Mouse (Mus musculus) right cerebral cortex, postnatal 4 days (tissue): ENCODE measurements at regions not wholly inside any gene's neighbourhood (a gene's known extent, or its start where the extent isn't known, plus 50 kb on each side); places are given as distances from the start of the nearest gene placed in this dataset.
A peak's percentile ranks its signal among the peaks of the same experiment; 100 is the strongest.

ENCODE experiments used
- DNase-seq: peaks from one replicate; pipeline ENCODE4 v3.0.0-alpha.2; 2022

- DNase-seq, result no peak
Observed at GRCm38 (mm10) chr2:166399140-166399830, 243.8 kb upstream of the Sulf2 start.

GRCm38 (mm10) chr2:166398774-166399139, 243.3 kb upstream of the Sulf2 start:
- DNase-seq, result no peak

DNA sequence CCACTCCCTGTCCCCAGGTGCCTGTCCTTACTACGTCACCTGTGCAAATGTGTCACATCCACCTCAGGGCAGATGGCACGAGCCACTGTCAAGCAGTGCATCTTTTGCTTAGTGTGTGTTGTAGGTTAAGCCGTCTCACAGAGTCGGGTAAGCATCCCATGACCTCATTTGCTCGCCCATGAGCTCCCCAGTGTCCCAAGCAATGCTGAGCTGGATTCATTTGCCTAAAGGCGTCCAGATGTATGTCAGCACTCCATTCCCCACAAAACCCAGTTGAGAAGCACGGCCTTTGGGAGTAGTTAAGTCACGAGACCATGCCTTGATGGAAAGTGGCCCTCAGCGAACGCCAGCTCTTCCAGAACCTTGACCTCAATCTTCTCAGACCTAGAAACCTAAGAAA, 242.7 kb upstream of the Sulf2 start:
- no peak for DNase-seq

DNA sequence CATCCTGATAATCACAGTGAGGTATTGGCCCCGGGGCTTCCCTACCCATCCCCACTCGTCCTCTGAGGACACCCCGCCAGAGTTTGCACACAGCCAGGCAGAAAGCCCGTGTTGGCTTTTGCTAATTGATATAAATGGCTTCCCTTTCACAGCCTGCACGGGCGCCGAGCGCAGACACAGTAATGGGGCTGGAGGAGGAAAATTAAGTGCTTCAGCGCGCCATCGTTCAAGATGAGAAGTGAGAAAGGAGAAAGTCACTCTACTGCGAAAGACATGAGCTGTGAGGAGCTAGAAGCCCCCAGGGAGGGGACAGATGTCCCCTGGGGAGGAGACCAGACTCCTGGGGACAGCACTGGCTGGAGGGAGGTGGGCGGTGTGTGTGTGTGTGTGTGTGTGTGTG, 239.2 kb upstream of the Sulf2 start:
- peak; percentile 32 for DNase-seq

GRCm38 (mm10) chr2:166391176-166391575, 235.7 kb upstream of the Sulf2 start:
- no peak for DNase-seq

GRCm38 (mm10) chr2:166388050-166388449, 232.6 kb upstream of the Sulf2 start:
- no peak for DNase-seq

- DNase-seq, result no peak
Observed at GRCm38 (mm10) chr2:166386817-166387216, 231.4 kb upstream of the Sulf2 start.

GRCm38 (mm10) chr2:166384583-166384982, 229.1 kb upstream of the Sulf2 start:
- DNase-seq, result no peak

DNA sequence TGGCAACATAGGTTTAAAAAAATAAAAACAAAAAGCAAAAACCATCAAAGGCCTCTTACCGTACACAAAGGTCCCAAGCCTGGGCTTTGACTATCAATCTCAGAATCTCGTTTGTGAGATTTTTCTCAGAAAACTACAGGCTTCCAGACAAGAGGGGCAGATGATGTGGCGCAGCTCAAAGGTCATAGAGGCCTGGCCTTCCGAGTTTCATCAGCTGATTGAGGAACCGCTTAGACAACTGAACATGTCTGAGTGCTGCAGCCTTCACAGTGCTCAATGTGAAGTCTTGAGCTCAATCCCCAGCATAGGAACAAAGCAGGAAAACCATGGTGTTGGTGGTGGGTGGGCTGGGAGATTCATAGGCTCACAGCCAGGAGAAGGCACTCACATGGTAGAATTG, 227.9 kb upstream of the Sulf2 start:
- DNase-seq, result no peak

GRCm38 (mm10) chr2:166382180-166382579, 226.7 kb upstream of the Sulf2 start:
- DNase-seq, result no peak

GRCm38 (mm10) chr2:166380854-166381253, 225.4 kb upstream of the Sulf2 start:
- no peak for DNase-seq

GRCm38 (mm10) chr2:166378325-166378724, 222.9 kb upstream of the Sulf2 start:
- DNase-seq, result no peak

DNA sequence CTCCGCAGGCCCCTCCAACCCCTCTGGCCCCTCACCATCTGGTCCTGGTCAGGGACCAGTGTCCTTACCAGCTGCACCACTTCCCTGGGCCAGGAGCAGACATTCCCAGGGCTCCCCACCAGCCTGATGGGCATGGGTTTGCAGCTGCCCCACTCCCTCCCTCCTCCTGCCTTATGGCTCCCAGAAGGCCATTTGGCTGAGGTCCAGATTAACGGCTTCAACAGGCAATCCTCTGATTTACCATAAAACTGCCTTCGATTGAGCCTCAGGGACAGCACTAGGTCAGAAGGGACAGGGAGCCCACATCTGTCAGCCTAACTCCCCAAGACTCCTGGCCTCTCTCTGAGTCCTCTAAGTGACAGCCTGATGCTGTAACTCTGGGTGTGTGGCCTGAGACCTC, 221.9 kb upstream of the Sulf2 start:
- DNase-seq, result peak; percentile 33

DNA sequence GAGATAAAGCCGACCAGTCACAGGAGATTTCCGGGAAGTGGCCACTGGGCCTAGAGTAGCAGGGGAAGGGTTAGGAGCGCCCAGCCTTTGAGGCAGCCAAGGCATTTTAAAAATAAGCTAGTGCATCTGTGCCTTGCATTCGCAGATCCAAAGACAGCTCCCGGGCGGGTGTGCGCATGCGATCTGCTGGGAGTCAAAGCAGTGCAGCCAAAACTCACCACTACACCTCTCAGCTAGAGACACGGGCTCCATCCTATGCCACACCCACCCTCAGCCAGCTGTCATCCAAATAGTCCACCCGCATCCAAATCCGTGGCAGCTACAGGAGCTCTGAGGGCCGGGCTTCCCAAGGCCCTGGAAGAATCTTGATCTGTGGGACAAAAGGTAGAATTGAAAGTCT, 220.2 kb upstream of the Sulf2 start:
- DNase-seq, result peak; percentile 40

- no peak for DNase-seq
Observed at GRCm38 (mm10) chr2:166370776-166371175, 215.3 kb upstream of the Sulf2 start.

- DNase-seq, result no peak
Observed at GRCm38 (mm10) chr2:166361645-166362044, 206.2 kb upstream of the Sulf2 start.

- DNase-seq, result no peak
Observed at GRCm38 (mm10) chr2:166360786-166361185, 205.3 kb upstream of the Sulf2 start.

- DNase-seq, result peak; percentile 47
Observed at GRCm38 (mm10) chr2:166359995-166360394, 204.5 kb upstream of the Sulf2 start.

DNA sequence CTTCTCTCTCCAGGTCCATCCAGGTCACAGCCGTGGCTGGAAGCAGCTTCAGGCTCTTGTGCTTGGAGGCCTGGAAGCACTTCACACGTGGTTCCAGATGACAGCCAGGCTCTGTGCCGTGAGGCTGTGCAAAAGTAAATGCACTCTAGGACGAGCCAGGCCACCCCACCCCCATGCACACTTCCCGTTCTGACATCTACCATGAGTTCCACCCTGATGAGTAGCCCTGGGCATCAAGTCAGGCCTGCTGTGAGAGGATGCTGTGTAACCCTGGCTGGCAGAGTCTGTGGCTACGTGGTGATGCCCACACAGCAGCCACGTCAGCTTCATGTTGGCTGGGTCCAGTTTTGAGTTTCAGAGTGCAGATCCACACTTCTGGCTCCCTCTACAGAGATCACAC, 202.4 kb upstream of the Sulf2 start:
- DNase-seq, result no peak

DNA sequence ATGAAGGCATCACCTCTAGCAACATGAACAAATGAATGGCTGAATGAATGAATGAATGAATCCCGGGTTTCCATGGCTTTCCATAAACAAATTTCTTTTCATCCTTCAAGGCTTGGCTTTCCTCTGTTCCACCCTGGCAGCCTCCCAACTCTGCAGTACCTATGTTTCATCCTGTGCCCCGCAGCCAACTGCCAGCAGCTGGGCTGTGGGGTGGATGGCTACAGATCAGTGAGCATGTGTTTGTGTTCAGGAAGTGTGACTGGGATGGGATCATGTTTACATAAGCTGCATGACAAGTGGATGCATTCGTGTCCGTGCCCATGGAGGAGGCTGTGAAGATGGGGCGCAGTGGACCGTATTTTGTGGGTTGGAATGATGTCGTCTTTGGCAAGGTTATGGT, 200.5 kb upstream of the Sulf2 start:
- DNase-seq, result no peak

DNA sequence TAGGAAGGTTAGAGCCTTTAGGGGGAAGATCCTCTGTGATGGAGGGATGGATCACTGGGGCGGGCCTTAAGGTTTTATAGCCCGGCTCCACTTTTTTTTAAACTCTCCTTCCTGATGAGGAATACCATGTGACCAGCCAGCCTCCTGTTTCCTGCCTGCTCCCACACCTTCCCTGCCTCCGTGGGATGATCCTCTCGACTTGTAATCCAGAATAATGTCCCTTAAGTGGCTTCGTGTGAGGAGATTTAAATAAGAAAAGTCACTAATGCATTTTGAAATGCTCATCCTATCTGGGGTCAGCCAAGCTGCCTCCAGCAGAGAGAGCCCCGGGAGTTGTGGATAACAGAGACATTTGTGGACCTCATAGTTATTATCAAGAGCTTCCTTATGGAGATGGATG, 200.0 kb upstream of the Sulf2 start:
- no peak for DNase-seq

DNA sequence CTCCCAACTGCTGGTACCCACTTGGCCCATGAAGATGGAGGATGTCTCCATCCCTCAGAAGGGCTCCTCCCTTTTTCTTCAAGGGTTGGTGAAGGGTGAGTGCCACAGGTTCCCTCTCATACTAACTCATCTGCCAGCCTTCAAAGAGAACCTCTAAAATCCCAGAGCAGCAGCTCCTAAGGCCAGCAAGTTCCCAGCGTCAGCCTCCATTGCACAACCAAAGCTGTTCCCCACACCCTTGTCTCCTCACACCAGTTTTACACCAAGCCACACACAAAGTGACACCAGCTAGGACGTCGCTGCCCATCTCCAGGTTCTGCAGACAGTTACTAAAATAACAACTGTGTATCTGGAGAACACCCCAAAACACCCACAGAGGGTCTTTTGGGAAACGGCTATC, 198.9 kb upstream of the Sulf2 start:
- DNase-seq, result no peak

GRCm38 (mm10) chr2:166353447-166354111, 198.1 kb upstream of the Sulf2 start:
- no peak for DNase-seq

DNA sequence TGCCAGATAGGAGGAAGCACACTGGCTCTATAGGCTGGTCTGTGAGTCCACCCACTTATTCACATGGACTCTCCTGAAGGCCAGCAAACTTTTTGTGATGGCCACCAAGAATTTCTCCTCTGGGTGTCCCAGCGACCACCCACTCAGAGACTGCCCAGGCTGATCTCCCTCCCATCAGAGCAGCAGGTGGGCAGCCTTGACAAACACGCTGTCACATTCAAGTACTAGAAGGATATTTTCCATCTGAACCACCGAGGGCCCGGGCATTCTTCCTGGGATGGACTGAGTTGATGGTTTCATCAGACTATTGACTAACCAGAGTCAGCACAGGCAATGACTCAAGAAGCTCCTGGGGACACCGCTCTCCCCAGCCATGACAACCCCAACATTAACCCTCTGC, 196.5 kb upstream of the Sulf2 start:
- DNase-seq, result no peak

DNA sequence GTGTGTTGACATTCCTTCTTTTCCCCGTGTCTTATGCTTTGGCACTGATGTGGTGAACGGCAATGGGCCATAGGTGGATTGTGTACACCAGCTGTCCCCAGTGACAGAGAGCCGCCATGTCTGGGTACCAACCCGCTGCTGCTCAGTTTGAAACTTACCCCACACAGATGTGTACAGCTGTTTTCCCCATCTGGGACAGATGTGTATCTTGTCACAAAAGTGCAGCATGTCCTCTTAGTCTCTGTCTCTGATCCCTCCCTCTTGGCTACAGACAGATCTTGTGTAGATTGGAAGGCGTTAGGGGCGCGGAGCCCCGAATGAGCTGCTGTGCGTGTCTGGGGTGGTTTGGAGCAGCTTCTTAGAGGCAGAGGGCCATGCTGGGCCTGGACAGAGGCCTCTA, 196.1 kb upstream of the Sulf2 start:
- DNase-seq, result no peak
